8 mouse cellular contexts compared by ENCODE assay signal in genomic region chr11:95688981-95689380, GRCm38 (mm10). TPM values are rescaled to one million over a fixed set of nuclear protein-coding genes. Genes with fewer than 3 reads are reported as not detected.
DNase-seq lines count a peak whose midpoint lies in the region; ATAC-seq and TF ChIP-seq lines count a peak whose summit lies in the region.
"Had no signal": no experiment of that assay in that cellular context is flagged by ENCODE, and none has a peak within 500 bp of the region (broad histone marks: within the 10 kb centered on the region; RNA-seq: fewer than 3 reads in every experiment).

No protein-coding gene starts in this region.

- 22% methylated on average over 7 of the region's 7 CpGs for WGBS in heart, embryonic 13.5 days
- 55% methylated on average over 7 of the region's 7 CpGs for WGBS in lung, embryonic 14.5 days
- WGBS in stomach, embryonic 15.5 days: 55% methylated on average over 7 of the region's 7 CpGs
- WGBS in midbrain, postnatal 0 days: 80% methylated on average over 7 of the region's 7 CpGs

- H3K27me3 ChIP-seq in E14TG2a.4 (ENCODE audit: insufficient read depth, low read length): peaks cover 13% of the 10 kb centered on the region
- no peaks in the 10 kb centered on the region for H3K27me3 ChIP-seq in heart, embryonic 13.5 days (replicated peaks)
- H3K27me3 ChIP-seq in lung, embryonic 14.5 days (ENCODE audit: insufficient read depth, low read length): no peaks in the 10 kb centered on the region
- no peaks in the 10 kb centered on the region for H3K27me3 ChIP-seq in stomach, embryonic 15.5 days (replicated peaks)
- no peaks in the 10 kb centered on the region for H3K27me3 ChIP-seq in midbrain, postnatal 0 days (ENCODE audit: insufficient read depth, low read length)
- H3K27me3 ChIP-seq: limb, embryonic 15.5 days had no signal

- no peak for TF ChIP-seq CTCF in E14TG2a.4 (conservative IDR thresholded peaks at IDR 0.05; ENCODE audit: low read length)
- 0 out of 2 replicates have a peak, but pooled peaks have one; percentile 9 for TF ChIP-seq CTCF in lung, embryonic 14.5 days (IDR thresholded peaks at IDR 0.05; ENCODE audit: low read depth)
- TF ChIP-seq CTCF in midbrain, postnatal 0 days (IDR thresholded peaks at IDR 0.05): no peak

- peak overlapping the region; percentile 52; the same call in 1 of the 2 replicates for H3K9ac ChIP-seq in heart, embryonic 13.5 days
- H3K9ac ChIP-seq in lung, embryonic 14.5 days: no peak overlapping the region; the same call in 1 of the 2 replicates
- no peak overlapping the region for H3K9ac ChIP-seq in stomach, embryonic 15.5 days
- no peak overlapping the region for H3K9ac ChIP-seq in midbrain, postnatal 0 days (replicated peaks; ENCODE audit: low read length, poor library complexity, severe bottlenecking)
- H3K9ac ChIP-seq: limb, embryonic 15.5 days had no signal

- no peaks in the 10 kb centered on the region for H3K9me3 ChIP-seq in E14TG2a.4 (ENCODE audit: low read length)
- H3K9me3 ChIP-seq in heart, embryonic 13.5 days: no peaks in the 10 kb centered on the region
- no peaks in the 10 kb centered on the region for H3K9me3 ChIP-seq in lung, embryonic 14.5 days (ENCODE audit: low read depth, low read length)
- no peaks in the 10 kb centered on the region for H3K9me3 ChIP-seq in stomach, embryonic 15.5 days
- H3K9me3 ChIP-seq in midbrain, postnatal 0 days (ENCODE audit: low read length): no peaks in the 10 kb centered on the region
- H3K9me3 ChIP-seq: limb, embryonic 15.5 days had no signal

- no peaks in the 10 kb centered on the region for H3K36me3 ChIP-seq in E14TG2a.4 (ENCODE audit: insufficient read depth, low read length)
- H3K36me3 ChIP-seq in heart, embryonic 13.5 days: no peaks in the 10 kb centered on the region
- H3K36me3 ChIP-seq in lung, embryonic 14.5 days (ENCODE audit: insufficient read depth): no peaks in the 10 kb centered on the region
- H3K36me3 ChIP-seq in stomach, embryonic 15.5 days: no peaks in the 10 kb centered on the region
- no peaks in the 10 kb centered on the region for H3K36me3 ChIP-seq in midbrain, postnatal 0 days (ENCODE audit: insufficient read depth, low read length)
- H3K36me3 ChIP-seq: limb, embryonic 15.5 days had no signal

- peak overlapping the region; percentile 51 for H3K27ac ChIP-seq in heart, embryonic 13.5 days (replicated peaks)
- peak overlapping the region; percentile 77 for H3K27ac ChIP-seq in lung, embryonic 14.5 days (ENCODE audit: low read depth)
- H3K27ac ChIP-seq in stomach, embryonic 15.5 days: peak overlapping the region; percentile 54; the same call in 1 of the 2 replicates
- H3K27ac ChIP-seq in midbrain, postnatal 0 days (ENCODE audit: low read depth, low read length): no peak overlapping the region
- H3K27ac ChIP-seq: limb, embryonic 15.5 days had no signal

- no peak for ATAC-seq in heart, embryonic 13.5 days (ENCODE audit: extremely low read depth, insufficient number of reproducible peaks, low FRiP score, low TSS enrichment)
- ATAC-seq in lung, embryonic 14.5 days (ENCODE audit: insufficient read depth): no peak
- ATAC-seq in stomach, embryonic 15.5 days (ENCODE audit: insufficient read depth, low FRiP score, low read depth): peak; percentile 53; the same call in 1 of the 2 replicates
- ATAC-seq in midbrain, postnatal 0 days (ENCODE audit: low FRiP score): no peak

- peaks cover 37% of the 10 kb centered on the region for H3K4me1 ChIP-seq in E14TG2a.4 (replicated peaks; ENCODE audit: low read depth, low read length)
- peaks cover 17% of the 10 kb centered on the region for H3K4me1 ChIP-seq in heart, embryonic 13.5 days
- H3K4me1 ChIP-seq in lung, embryonic 14.5 days (ENCODE audit: insufficient read depth): peaks cover 6% of the 10 kb centered on the region
- 0 out of 2 replicates have a peak, but pooled peaks cover 6% of the 10 kb centered on the region for H3K4me1 ChIP-seq in stomach, embryonic 15.5 days
- H3K4me1 ChIP-seq in midbrain, postnatal 0 days (ENCODE audit: insufficient read depth, low read length): no peaks in the 10 kb centered on the region
- H3K4me1 ChIP-seq: limb, embryonic 15.5 days had no signal

- H3K4me2 ChIP-seq in heart, embryonic 13.5 days: peak overlapping the region; percentile 53
- H3K4me2 ChIP-seq in lung, embryonic 14.5 days: peak overlapping the region; percentile 25; the same call in 1 of the 2 replicates
- H3K4me2 ChIP-seq in stomach, embryonic 15.5 days: peak overlapping the region; percentile 10; the same call in 1 of the 2 replicates
- no peak overlapping the region for H3K4me2 ChIP-seq in midbrain, postnatal 0 days (ENCODE audit: low read depth, low read length, poor library complexity, severe bottlenecking)
- H3K4me2 ChIP-seq: limb, embryonic 15.5 days had no signal

- DNase-seq in CD4-positive, CD25-positive, alpha-beta regulatory T cell, adult 2 months (ENCODE audit: low read depth, low spot score): peak; percentile 27
- no peak for DNase-seq in lung, embryonic 14.5 days
- DNase-seq in right cerebral cortex, postnatal 14 days: no peak
- no peak for DNase-seq in midbrain, postnatal 0 days (ENCODE audit: low spot score)

- H3K4me3 ChIP-seq in E14TG2a.4 (replicated peaks; ENCODE audit: low read length): peak overlapping the region; percentile 27; the same call in 1 of the 2 replicates
- 0 out of 2 replicates have a peak overlapping the region, but pooled peaks have one; percentile 3 for H3K4me3 ChIP-seq in heart, embryonic 13.5 days
- no peak overlapping the region for H3K4me3 ChIP-seq in lung, embryonic 14.5 days (ENCODE audit: low read depth, low read length)
- no peak overlapping the region for H3K4me3 ChIP-seq in stomach, embryonic 15.5 days (replicated peaks)
- H3K4me3 ChIP-seq in midbrain, postnatal 0 days (ENCODE audit: low read depth, low read length): no peak overlapping the region
- H3K4me3 ChIP-seq: limb, embryonic 15.5 days had no signal

RNA-seq across cellular contexts. Expression of gene Phb, which starts 22.2 kb away (rescaled TPM):
- 241 and 267 TPM in 2 replicates for polyA plus RNA-seq in heart, embryonic 13.5 days (2015; fragmentation: Nextera tagmentation; extraction: Ambion mirVana)
- 220 and 252 TPM in 2 replicates for polyA plus RNA-seq in lung, embryonic 14.5 days (2014; fragmentation: Nextera tagmentation; extraction: Ambion mirVana)
- polyA plus RNA-seq in stomach, embryonic 15.5 days (2015; fragmentation: Nextera tagmentation; extraction: Ambion mirVana): 225 and 238 TPM in 2 replicates
- 132 and 137 TPM in 2 replicates for total RNA-seq in midbrain, postnatal 0 days (2014; rRNA removed)
- 207 and 222 TPM in 2 replicates for polyA plus RNA-seq in midbrain, postnatal 0 days (2015; fragmentation: Nextera tagmentation; extraction: Ambion mirVana)

RNA-seq across cellular contexts. Expression of gene Zfp652, which starts 23.5 kb away (rescaled TPM):
- polyA plus RNA-seq in heart, embryonic 13.5 days (2015; fragmentation: Nextera tagmentation; extraction: Ambion mirVana): 10.0 and 13.0 TPM in 2 replicates
- polyA plus RNA-seq in lung, embryonic 14.5 days (2014; fragmentation: Nextera tagmentation; extraction: Ambion mirVana): 12.4 and 13.6 TPM in 2 replicates
- polyA plus RNA-seq in stomach, embryonic 15.5 days (2015; fragmentation: Nextera tagmentation; extraction: Ambion mirVana): 21.1 and 21.7 TPM in 2 replicates
- total RNA-seq in midbrain, postnatal 0 days (2014; rRNA removed): 25.3 and 25.7 TPM in 2 replicates
- polyA plus RNA-seq in midbrain, postnatal 0 days (2015; fragmentation: Nextera tagmentation; extraction: Ambion mirVana): 12.6 and 13.2 TPM in 2 replicates

RNA-seq across cellular contexts. Expression of gene B130006D01Rik, which starts 34.4 kb away (rescaled TPM):
- polyA plus RNA-seq in heart, embryonic 13.5 days (2015; fragmentation: Nextera tagmentation; extraction: Ambion mirVana): 0.51 and 0.78 TPM in 2 replicates
- 2.1 and 2.3 TPM in 2 replicates for polyA plus RNA-seq in lung, embryonic 14.5 days (2014; fragmentation: Nextera tagmentation; extraction: Ambion mirVana)
- 1.0 and 1.1 TPM in 2 replicates for polyA plus RNA-seq in stomach, embryonic 15.5 days (2015; fragmentation: Nextera tagmentation; extraction: Ambion mirVana)
- total RNA-seq in midbrain, postnatal 0 days (2014; rRNA removed): 0.66 and 2.1 TPM in 2 replicates
- 0.32 and 0.51 TPM in 2 replicates for polyA plus RNA-seq in midbrain, postnatal 0 days (2015; fragmentation: Nextera tagmentation; extraction: Ambion mirVana)

Comparison
In these comparisons a context has a peak if more than half of its experiments do, and no peak if none do; other contexts are left out.
1. H3K4me3 ChIP-seq: peak in E14TG2a.4 (single experiment) and heart, embryonic 13.5 days (single experiment); none in lung, embryonic 14.5 days (single experiment), stomach, embryonic 15.5 days (single experiment) and midbrain, postnatal 0 days (single experiment).